Mouse (Mus musculus) forebrain, postnatal 0 days (tissue): ENCODE results near the gene Nr2e3. TPM values are rescaled to one million over a fixed set of nuclear protein-coding genes. Genes with fewer than 3 reads are reported as not detected.

Experiments used
- ATAC-seq: fragments of 200-750 bp; cut with Nextera tagmentation; 2 replicates; pipeline ENCODE4 v1.8.0; 2017; ENCODE audit warnings: mild to moderate bottlenecking, moderate library complexity
- DNase-seq: peaks from one replicate; pipeline ENCODE4 v3.0.0-alpha.2; 2015
- H3K27ac ChIP-seq: fragments of 300-500 bp; sonication (generic); 2 replicates; pipeline ENCODE4 v1.5.1; 2014; ENCODE audit warnings: low read depth, mild to moderate bottlenecking, antibody characterized with exemption, low read length, moderate library complexity, mixed read lengths
- H3K27me3 ChIP-seq: fragments of 300-500 bp; sonication (generic); 2 replicates; pipeline ENCODE4 v1.6.1; 2014; ENCODE audit warnings: mild to moderate bottlenecking, low read length, mixed read lengths; ENCODE audit not compliant: insufficient read depth
- H3K36me3 ChIP-seq: fragments of 300-500 bp; sonication (generic); 2 replicates; pipeline ENCODE4 v1.6.1; 2014; ENCODE audit warnings: mild to moderate bottlenecking, moderate library complexity; ENCODE audit not compliant: insufficient read depth
- H3K4me1 ChIP-seq: fragments of 300-500 bp; sonication (generic); 2 replicates; pipeline ENCODE4 v1.6.1; 2014; ENCODE audit warnings: antibody characterized with exemption; ENCODE audit not compliant: insufficient read depth
- H3K4me2 ChIP-seq: fragments of 300-500 bp; sonication (generic); 2 replicates; pipeline ENCODE4 v1.6.1; 2014; ENCODE audit warnings: low read depth, mild to moderate bottlenecking, moderate library complexity
- H3K4me3 ChIP-seq: fragments of 300-500 bp; sonication (generic); 2 replicates; pipeline ENCODE4 v1.5.1; 2014; ENCODE audit warnings: low read depth, low read length, mixed read lengths
- H3K9ac ChIP-seq: fragments of 300-500 bp; sonication (generic); 2 replicates; pipeline ENCODE4 v1.6.1; 2014; ENCODE audit warnings: mild to moderate bottlenecking
- H3K9me3 ChIP-seq: fragments of 300-500 bp; sonication (generic); 2 replicates; pipeline ENCODE4 v1.6.1; 2016; ENCODE audit warnings: low read length
- CTCF ChIP-seq: sonication (generic); IDR thresholded peaks from 2 replicates; pipeline ENCODE4 v1.5.1; 2016; ENCODE audit warnings: antibody characterized with exemption, control low read depth, low read depth
- WGBS: fragments of 180-500 bp; shearing (Covaris S2); extraction: QIAGEN DNeasy Blood & Tissue Kit; methylation state at CpG from one replicate; pipeline ENCODE4 v1.1.7; 2014; 5-methylcytosine and 5-hydroxymethylcytosine counted together
- polyA plus RNA-seq: library from polyadenylated mRNA; unstranded; fragments of >200 nt; fragmentation: Nextera tagmentation; extraction: Ambion mirVana; gene quantifications from 2 replicates; pipeline ENCODE4 v1.2.1, GENCODE M21; 2015
- total RNA-seq: library from RNA; depleted of rRNA; stranded (reverse); fragments of >200 nt; gene quantifications from 2 replicates; pipeline ENCODE4 v1.2.3, GENCODE M21; 2014

Nr2e3 gene
- total and polyA plus RNA-seq, 2 experiments from 2014 or later, result 0.14 TPM; not detected in 1

- Histone ChIP-seq H3K36me3 (no peaks in the 10 kb centered on the region), H3K9ac (no peak overlapping the region), H3K9me3 (no peaks in the 10 kb centered on the region), H3K27ac (no peak overlapping the region), H3K27me3 (no peaks in the 10 kb centered on the region), H3K4me1 (no peaks in the 10 kb centered on the region), H3K4me3 (no peak overlapping the region), H3K4me2 (no peak overlapping the region)
- no peak for TF ChIP-seq CTCF
- DNase-seq (no peak), ATAC-seq (no peak)
- WGBS, result 79% methylated on average over 4 of the region's 4 CpGs
Measured at GRCm38 (mm10) chr9:59951943-59952342, 8.5 kb downstream of the Nr2e3 start.

DNA sequence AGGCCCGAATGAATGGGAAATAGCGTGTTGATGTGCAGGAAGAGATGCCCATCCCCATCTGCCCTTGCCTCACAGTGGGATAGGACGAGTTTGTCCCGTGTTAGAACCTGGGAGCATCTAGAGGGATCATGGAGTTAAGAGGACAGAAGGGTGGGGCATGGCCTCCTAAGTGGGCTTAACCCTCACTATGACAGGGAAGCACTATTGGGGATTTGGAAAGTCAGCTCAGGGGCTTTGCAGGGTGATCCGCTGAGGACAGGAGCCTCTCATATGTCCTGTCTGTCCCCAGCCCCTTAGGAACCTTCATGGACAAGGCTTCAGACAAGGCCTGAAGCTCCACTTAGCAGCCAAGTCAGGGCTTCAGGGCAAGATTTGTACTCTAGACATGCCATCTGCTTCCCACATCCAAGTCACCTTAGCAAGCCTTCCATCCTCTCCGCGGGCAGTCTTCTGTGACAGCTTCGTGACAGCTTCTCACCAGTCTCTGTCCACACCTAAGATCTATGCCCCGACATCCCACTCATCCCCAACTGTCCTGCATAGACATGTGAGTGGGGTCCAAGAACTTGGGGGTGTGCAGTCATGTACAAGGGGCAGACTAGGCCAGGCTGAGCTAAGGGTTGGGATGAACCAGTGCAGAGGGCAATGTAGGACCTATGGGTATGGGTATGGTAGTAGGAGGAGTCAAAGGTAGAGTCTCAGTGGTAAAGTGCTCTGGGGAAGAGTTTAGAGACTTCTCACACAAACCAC, 9.3 kb downstream of the Nr2e3 start:
- DNase-seq (no peak), ATAC-seq (no peak)
- H3K9me3 ChIP-seq, result no peaks in the 10 kb centered on the region

GRCm38 (mm10) chr9:59949981-59950380, 10.5 kb downstream of the Nr2e3 start:
- no peaks in the 10 kb centered on the region for H3K9me3 ChIP-seq
- H3K27me3 ChIP-seq, result no peaks in the 10 kb centered on the region
- no peak for DNase-seq
- 90% methylated on average over 5 of the region's 5 CpGs for WGBS
- H3K4me2 ChIP-seq, result no peak overlapping the region
- no peak overlapping the region for H3K27ac ChIP-seq
- no peak overlapping the region for H3K9ac ChIP-seq
- no peak overlapping the region for H3K4me3 ChIP-seq
- no peak for ATAC-seq
- no peak for TF ChIP-seq CTCF
- H3K36me3 ChIP-seq, result no peaks in the 10 kb centered on the region
- H3K4me1 ChIP-seq, result no peaks in the 10 kb centered on the region

More for the DNA sequence above, 9.3 kb downstream of the Nr2e3 start:
- no peaks in the 10 kb centered on the region for H3K27me3 ChIP-seq
- no peak for TF ChIP-seq CTCF
- WGBS, result 90% methylated on average over 9 of the region's 9 CpGs
- H3K4me1 ChIP-seq, result no peaks in the 10 kb centered on the region
- H3K27ac ChIP-seq, result no peak overlapping the region
- H3K9ac ChIP-seq, result no peak overlapping the region
- H3K36me3 ChIP-seq, result no peaks in the 10 kb centered on the region
- no peak overlapping the region for H3K4me2 ChIP-seq
- no peak overlapping the region for H3K4me3 ChIP-seq

DNA sequence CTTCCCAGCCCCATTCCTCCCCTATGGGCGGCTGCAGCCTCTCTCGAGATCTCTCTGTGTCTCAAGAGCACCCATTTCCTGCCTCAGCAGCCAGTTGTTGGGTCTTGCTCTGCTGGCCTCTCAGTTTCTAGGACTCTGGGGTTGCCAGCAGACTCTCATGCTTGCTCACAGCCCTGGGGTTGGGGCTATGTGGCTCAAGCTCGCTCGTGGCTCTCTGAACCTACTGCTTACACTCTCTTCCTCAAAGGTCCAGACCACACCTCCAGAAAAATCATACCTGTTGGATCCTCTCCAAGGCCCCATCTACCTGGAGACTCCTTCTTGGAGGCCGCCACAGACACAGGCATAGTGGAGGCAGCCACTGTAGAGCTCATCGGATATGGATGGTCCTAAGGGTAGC, 10.9 kb downstream of the Nr2e3 start:
- no peaks in the 10 kb centered on the region for H3K36me3 ChIP-seq
- H3K4me2 ChIP-seq, result no peak overlapping the region
- TF ChIP-seq CTCF, result no peak
- no peaks in the 10 kb centered on the region for H3K4me1 ChIP-seq
- no peak for DNase-seq
- ATAC-seq, result no peak
- H3K27me3 ChIP-seq, result no peaks in the 10 kb centered on the region
- no peak overlapping the region for H3K27ac ChIP-seq
- no peak overlapping the region for H3K4me3 ChIP-seq
- 87% methylated on average over 6 of the region's 6 CpGs for WGBS
- H3K9me3 ChIP-seq, result no peaks in the 10 kb centered on the region
- no peak overlapping the region for H3K9ac ChIP-seq

GRCm38 (mm10) chr9:59948691-59949250, 11.7 kb downstream of the Nr2e3 start:
- TF ChIP-seq CTCF, result no peak
- H3K4me3 ChIP-seq, result no peak overlapping the region
- ATAC-seq (no peak), DNase-seq (no peak)
- WGBS, result 87% methylated on average over 17 of the region's 17 CpGs
- H3K9ac ChIP-seq, result no peak overlapping the region
- H3K4me2 ChIP-seq, result no peak overlapping the region
- H3K27ac ChIP-seq, result no peak overlapping the region
- H3K27me3 ChIP-seq, result no peaks in the 10 kb centered on the region
- H3K4me1 ChIP-seq, result no peaks in the 10 kb centered on the region
- H3K36me3 ChIP-seq, result no peaks in the 10 kb centered on the region
- no peaks in the 10 kb centered on the region for H3K9me3 ChIP-seq

GRCm38 (mm10) chr9:59948226-59948625, 12.2 kb downstream of the Nr2e3 start:
- Histone ChIP-seq H3K27me3 (no peaks in the 10 kb centered on the region), H3K4me2 (no peak overlapping the region), H3K9me3 (no peaks in the 10 kb centered on the region), H3K36me3 (no peaks in the 10 kb centered on the region), H3K4me1 (no peaks in the 10 kb centered on the region), H3K27ac (no peak overlapping the region), H3K9ac (no peak overlapping the region), H3K4me3 (no peak overlapping the region)
- no peak for DNase-seq
- no peak for ATAC-seq
- 74% methylated on average over 8 of the region's 8 CpGs for WGBS
- no peak for TF ChIP-seq CTCF

DNA sequence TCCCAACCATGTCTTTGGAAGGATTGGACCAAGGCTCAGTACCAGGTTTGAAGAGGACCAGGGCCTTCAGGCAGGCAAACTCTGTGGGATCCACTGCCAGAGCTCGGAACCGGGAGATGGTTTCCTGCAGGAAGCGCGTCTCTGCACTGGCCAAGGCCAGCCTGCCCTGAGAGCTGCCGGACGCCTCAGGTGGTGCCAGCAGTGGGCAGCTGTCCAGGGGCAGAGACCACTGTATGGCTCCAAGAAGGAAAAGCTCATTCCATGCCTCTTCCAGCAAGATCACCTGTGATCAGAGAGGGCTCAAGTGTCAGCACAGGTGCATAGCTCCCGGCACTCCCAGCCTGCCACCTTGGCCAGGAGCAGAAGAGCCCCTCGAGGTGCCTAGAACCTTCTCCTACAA, 13.2 kb downstream of the Nr2e3 start:
- H3K4me3 ChIP-seq, result no peak overlapping the region
- H3K27ac ChIP-seq, result no peak overlapping the region
- H3K9me3 ChIP-seq, result no peaks in the 10 kb centered on the region
- no peaks in the 10 kb centered on the region for H3K27me3 ChIP-seq
- H3K4me1 ChIP-seq, result no peaks in the 10 kb centered on the region
- no peaks in the 10 kb centered on the region for H3K36me3 ChIP-seq
- H3K9ac ChIP-seq, result no peak overlapping the region
- ATAC-seq, result no peak
- no peak overlapping the region for H3K4me2 ChIP-seq
- TF ChIP-seq CTCF, result no peak
- 81% methylated on average over 8 of the region's 8 CpGs for WGBS
- DNase-seq, result no peak
